Mouse (Mus musculus) liver, embryonic 11.5 days (tissue): ENCODE results near the gene Tcf15. TPM values are rescaled to one million over a fixed set of nuclear protein-coding genes. Genes with fewer than 3 reads are reported as not detected.

Source experiments
- ATAC-seq: fragments of 200-750 bp; cut with Nextera tagmentation; replicated peaks from 2 replicates; pipeline ENCODE4 v1.8.0; 2017; ENCODE audit warnings: moderate number of reproducible peaks, mild to moderate bottlenecking, moderate TSS enrichment, moderate library complexity; ENCODE audit not compliant: low FRiP score
- DNase-seq: peaks from one replicate; pipeline ENCODE4 v3.0.0-alpha.2; 2017; ENCODE audit warnings: low spot score
- H3K27ac ChIP-seq: fragments of 300-500 bp; sonication (generic); 2 replicates; pipeline ENCODE4 v1.5.1; 2014; ENCODE audit warnings: mild to moderate bottlenecking, low read depth, low read length, control low read depth
- H3K27me3 ChIP-seq: fragments of 300-500 bp; sonication (generic); replicated peaks from 2 replicates; pipeline ENCODE4 v1.6.1; 2014; ENCODE audit warnings: low read length, mixed read lengths; ENCODE audit not compliant: control insufficient read depth, insufficient read depth
- H3K36me3 ChIP-seq: fragments of 300-500 bp; sonication (generic); 2 replicates; pipeline ENCODE4 v1.6.1; 2014; ENCODE audit warnings: mild to moderate bottlenecking, low read length, moderate library complexity, mixed read lengths; ENCODE audit not compliant: control insufficient read depth, insufficient read depth
- H3K4me1 ChIP-seq: fragments of 300-500 bp; sonication (generic); replicated peaks from 2 replicates; pipeline ENCODE4 v1.6.1; 2014; ENCODE audit warnings: low read length, mixed read lengths; ENCODE audit not compliant: control insufficient read depth, insufficient read depth
- H3K4me2 ChIP-seq: fragments of 300-500 bp; sonication (generic); 2 replicates; pipeline ENCODE4 v1.6.1; 2014; ENCODE audit warnings: mild to moderate bottlenecking, control low read depth, moderate library complexity
- H3K4me3 ChIP-seq: fragments of 300-500 bp; sonication (generic); 2 replicates; pipeline ENCODE4 v1.5.1; 2014; ENCODE audit warnings: low read depth, low read length, control low read depth
- H3K9ac ChIP-seq: fragments of 300-500 bp; sonication (generic); 2 replicates; pipeline ENCODE4 v1.6.1; 2014; ENCODE audit warnings: low read depth, low read length, control low read depth
- H3K9me3 ChIP-seq: fragments of 300-500 bp; sonication (generic); 2 replicates; pipeline ENCODE4 v1.6.1; 2016; ENCODE audit warnings: low read length, inconsistent platforms, mixed read lengths; ENCODE audit not compliant: control insufficient read depth
- WGBS: fragments of 180-500 bp; shearing (Covaris S2); extraction: QIAGEN DNeasy Blood & Tissue Kit; methylation state at CpG from one replicate; pipeline ENCODE4 v1.1.7; 2014; 5-methylcytosine and 5-hydroxymethylcytosine counted together
- polyA plus RNA-seq: library from polyadenylated mRNA; unstranded; fragments of >200 nt; fragmentation: Nextera tagmentation; extraction: Ambion mirVana; gene quantifications from 2 replicates; pipeline ENCODE4 v1.2.1, GENCODE M21; 2014

The Tcf15 gene
- polyA plus RNA-seq, 1 experiment from 2014 or later: 2.8 TPM

DNA sequence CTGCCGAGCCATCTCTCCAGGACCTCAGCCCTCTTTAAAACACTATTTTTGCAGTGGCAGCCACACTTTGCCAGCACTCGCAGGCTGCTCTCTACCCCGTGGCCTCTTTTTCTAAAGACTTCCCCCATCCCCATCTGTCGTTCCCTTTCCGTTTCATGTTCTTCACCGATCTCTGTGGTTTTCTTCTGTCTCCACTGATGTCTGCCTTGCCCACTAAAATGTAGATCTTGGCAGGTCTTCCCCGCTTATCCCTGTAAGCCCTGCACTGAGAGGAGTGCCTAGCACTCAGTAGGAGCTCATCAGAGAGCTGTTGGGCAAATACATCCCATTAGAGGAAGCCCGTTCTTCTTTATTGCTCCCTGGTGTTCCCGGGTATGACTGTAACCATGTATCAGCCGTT is 30.4 kb upstream of the Tcf15 start:
- WGBS: 44% methylated on average over 10 of the region's 10 CpGs
- Histone ChIP-seq H3K9me3 (no peaks in the 10 kb centered on the region), H3K9ac (no peak overlapping the region), H3K36me3 (0 out of 2 replicates have a peak, but pooled peaks cover 2% of the 10 kb centered on the region), H3K27ac (no peak overlapping the region), H3K4me2 (no peak overlapping the region), H3K4me1 (peaks cover 14% of the 10 kb centered on the region), H3K27me3 (peaks cover 11% of the 10 kb centered on the region), H3K4me3 (no peak overlapping the region)
- DNase-seq (no peak), ATAC-seq (no peak)

DNA sequence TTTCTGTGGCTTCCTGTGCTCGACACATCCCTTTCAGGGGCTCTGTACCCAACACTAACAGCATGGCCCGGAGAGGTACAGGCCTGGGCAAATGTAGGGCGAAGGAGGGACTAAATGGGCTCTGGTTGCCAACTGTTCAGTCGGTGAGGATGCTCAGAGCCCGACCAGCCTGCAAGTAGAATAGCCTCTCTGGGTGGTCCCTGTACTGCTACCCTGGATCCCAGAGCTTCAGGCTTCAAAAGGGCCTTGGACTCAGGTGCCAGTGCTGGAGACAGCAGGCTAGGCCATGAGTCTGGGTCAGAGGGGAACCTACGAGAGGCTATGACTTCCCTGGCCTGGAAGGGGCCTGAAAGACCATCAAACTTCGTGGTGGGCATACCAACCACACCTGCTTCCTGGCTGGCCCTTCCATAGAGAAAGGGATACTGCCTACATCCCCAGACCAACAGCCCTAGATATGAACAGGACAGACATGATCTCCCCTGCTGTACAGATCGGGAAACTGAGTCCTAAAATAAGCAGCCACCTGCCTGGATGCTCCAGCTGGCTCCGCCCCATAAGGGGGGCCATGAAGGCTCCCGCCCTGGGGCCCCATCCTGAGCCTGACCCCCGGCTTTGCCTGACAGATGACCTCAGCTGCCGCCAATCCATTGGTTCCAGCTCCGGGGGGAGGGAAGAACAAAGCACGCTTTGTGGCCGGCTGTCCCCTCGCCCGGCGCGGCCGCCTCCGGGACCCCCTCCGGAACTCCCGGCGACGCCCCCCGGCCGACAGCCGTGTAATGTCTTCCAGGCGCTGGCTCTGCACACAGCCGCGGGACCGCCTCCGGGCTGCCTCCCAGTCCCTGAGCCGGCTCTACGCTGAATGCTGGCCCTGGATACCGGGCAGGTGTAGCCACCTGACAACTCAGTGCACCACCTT is 29.0 kb upstream of the Tcf15 start:
- Histone ChIP-seq H3K27me3 (peaks cover 11% of the 10 kb centered on the region), H3K9me3 (no peaks in the 10 kb centered on the region), H3K4me3 (no peak overlapping the region; the same call in 1 of the 2 replicates), H3K9ac (0 out of 2 replicates have a peak overlapping the region, but pooled peaks have one; percentile 27), H3K4me2 (peak overlapping the region; percentile 55), H3K4me1 (peaks cover 14% of the 10 kb centered on the region), H3K36me3 (no peaks in the 10 kb centered on the region), H3K27ac (no peak overlapping the region)
- ATAC-seq: no peak
- no peak for DNase-seq
- 21% methylated on average over 36 of the region's 36 CpGs for WGBS

DNA sequence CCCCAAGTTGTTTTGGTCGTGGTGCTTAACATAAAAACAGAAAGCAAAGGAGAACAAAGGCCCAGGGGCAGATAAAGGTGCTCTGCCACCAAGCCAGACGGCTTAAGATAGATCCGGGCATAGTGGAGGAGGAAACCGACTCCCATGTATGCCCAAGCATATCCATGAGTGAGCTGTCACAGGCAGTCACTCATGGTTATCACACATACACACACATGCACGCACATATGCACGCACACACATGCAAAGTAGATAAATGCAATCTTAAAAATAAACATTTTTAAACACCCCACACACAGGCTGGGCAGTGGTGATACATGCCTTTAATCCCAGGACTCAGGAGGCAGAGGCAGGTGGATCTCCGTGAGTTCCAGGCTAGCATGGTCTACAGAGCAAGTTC is 25.7 kb upstream of the Tcf15 start:
- Histone ChIP-seq H3K36me3 (no peaks in the 10 kb centered on the region), H3K9me3 (no peaks in the 10 kb centered on the region), H3K4me3 (no peak overlapping the region), H3K4me1 (peaks cover 19% of the 10 kb centered on the region), H3K4me2 (no peak overlapping the region), H3K9ac (no peak overlapping the region), H3K27me3 (peaks cover 14% of the 10 kb centered on the region), H3K27ac (no peak overlapping the region)
- WGBS: 69% methylated on average over 7 of the region's 7 CpGs
- DNase-seq (no peak), ATAC-seq (peak; percentile 31)

DNA sequence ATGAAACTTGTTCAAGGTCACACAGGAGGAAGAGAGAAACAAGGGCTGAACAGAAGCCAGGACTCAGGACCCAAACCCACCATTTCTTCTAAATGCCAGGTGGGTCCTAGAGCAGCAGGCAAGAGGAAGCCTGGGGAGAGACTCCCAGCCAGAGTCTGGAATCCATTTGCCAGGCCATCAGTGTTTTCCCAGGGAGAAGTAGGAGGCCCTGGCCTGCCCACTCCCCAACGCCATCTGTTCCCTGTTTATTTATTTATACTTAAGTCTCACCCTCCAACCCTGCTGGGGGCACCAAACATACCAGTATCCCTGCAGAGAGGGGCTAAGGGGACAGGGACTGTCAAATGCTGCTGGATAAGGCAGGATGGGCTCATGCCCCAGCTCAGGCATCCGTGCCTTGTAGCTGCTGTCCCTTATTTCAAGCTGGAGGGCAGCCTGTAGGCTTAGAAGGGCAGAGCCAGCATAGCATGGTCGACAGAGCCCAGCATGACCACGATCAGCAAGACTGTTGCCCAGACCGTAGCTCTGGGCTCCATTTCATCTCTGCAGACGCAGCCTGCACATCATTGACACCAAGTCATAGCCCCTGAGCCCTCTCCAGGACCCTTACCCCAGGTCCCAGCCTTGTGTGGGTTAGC is 24.0 kb upstream of the Tcf15 start:
- Histone ChIP-seq H3K4me1 (peaks cover 29% of the 10 kb centered on the region), H3K9ac (no peak overlapping the region), H3K36me3 (no peaks in the 10 kb centered on the region), H3K4me3 (no peak overlapping the region), H3K4me2 (no peak overlapping the region), H3K9me3 (no peaks in the 10 kb centered on the region), H3K27ac (no peak overlapping the region), H3K27me3 (peaks cover 10% of the 10 kb centered on the region)
- no peak for ATAC-seq
- no peak for DNase-seq
- WGBS: 60% methylated on average over 6 of the region's 6 CpGs

DNA sequence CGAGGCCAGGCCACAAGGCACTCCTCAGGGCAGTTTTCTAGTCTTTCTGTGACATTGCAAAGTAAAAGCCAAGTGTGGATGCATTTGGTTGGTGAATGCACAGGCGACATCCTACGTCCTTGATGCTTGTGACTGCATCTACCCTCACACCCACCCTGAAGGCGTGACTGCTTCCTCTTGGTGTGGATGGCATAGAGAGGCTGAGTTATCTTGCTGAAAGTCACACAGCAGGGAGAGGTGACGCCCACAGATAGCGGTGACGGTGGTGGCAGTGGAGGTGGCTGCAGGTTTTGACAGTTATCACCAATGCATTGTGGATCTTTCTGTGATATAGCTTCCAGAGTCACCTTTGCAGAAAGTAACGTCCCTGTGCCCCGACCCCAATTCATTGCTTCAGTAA is 20.5 kb upstream of the Tcf15 start:
- Histone ChIP-seq H3K4me3 (no peak overlapping the region), H3K9ac (no peak overlapping the region), H3K27me3 (0 out of 2 replicates have a peak, but pooled peaks cover 3% of the 10 kb centered on the region), H3K9me3 (no peaks in the 10 kb centered on the region), H3K4me1 (peaks cover 17% of the 10 kb centered on the region; the same call in 1 of the 2 replicates), H3K27ac (no peak overlapping the region; the same call in 1 of the 2 replicates), H3K4me2 (peak overlapping the region; percentile 28), H3K36me3 (no peaks in the 10 kb centered on the region)
- peak; percentile 52 for DNase-seq
- peak; percentile 97 for ATAC-seq
- 29% methylated on average over 9 of the region's 9 CpGs for WGBS

DNA sequence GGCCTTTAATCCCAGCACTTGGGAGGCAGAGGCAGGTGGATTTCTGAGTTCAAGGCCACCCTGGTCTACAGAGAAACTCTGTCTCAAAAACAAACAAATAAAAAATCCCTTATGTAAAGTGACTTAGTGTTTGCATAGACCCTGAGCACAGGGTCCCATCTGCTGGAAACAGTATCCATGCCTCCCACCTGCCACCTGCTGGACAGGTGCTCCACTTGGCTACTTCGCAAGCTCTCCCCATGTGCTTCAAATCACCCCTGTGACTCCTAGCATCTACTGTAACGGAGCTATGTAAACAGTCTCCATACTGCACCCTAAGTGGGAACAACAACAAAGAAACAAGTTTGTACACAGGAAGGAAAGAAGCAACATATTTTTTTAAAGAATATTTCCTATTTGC is 14.8 kb upstream of the Tcf15 start:
- Histone ChIP-seq H3K27ac (no peak overlapping the region), H3K9me3 (no peaks in the 10 kb centered on the region), H3K4me1 (peaks cover 6% of the 10 kb centered on the region; the same call in 1 of the 2 replicates), H3K4me3 (no peak overlapping the region), H3K9ac (no peak overlapping the region), H3K27me3 (no peaks in the 10 kb centered on the region), H3K36me3 (no peaks in the 10 kb centered on the region), H3K4me2 (no peak overlapping the region)
- no peak for DNase-seq
- WGBS: 60% methylated on average over 2 of the region's 2 CpGs
- ATAC-seq: no peak

DNA sequence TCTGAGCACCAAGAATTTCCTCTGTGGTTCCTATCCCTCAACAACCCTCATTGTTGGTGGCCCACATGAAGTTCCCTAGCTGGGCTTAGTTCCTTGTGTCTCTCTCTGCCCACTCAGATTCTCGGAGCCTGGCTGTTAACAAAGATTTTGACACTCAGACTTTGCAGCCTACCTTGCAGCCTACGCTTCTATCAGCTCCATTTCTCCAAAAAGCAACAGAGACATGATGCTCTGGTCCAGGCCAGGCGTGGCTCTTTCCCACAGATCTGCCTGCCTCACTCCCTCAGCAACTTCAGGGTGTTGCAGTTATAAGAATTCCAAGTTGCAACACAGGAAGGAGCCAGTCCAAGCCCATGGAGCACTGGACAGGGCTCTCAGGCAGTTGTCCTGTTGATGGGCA is 13.6 kb upstream of the Tcf15 start:
- WGBS: 67% methylated on average over 3 of the region's 3 CpGs
- no peaks in the 10 kb centered on the region for H3K9me3 ChIP-seq
- H3K36me3 ChIP-seq: no peaks in the 10 kb centered on the region
- no peak for DNase-seq
- H3K4me2 ChIP-seq: no peak overlapping the region
- H3K9ac ChIP-seq: no peak overlapping the region
- no peaks in the 10 kb centered on the region for H3K27me3 ChIP-seq
- H3K4me3 ChIP-seq: no peak overlapping the region
- no peak overlapping the region for H3K27ac ChIP-seq
- no peak for ATAC-seq
- H3K4me1 ChIP-seq: no peaks in the 10 kb centered on the region

DNA sequence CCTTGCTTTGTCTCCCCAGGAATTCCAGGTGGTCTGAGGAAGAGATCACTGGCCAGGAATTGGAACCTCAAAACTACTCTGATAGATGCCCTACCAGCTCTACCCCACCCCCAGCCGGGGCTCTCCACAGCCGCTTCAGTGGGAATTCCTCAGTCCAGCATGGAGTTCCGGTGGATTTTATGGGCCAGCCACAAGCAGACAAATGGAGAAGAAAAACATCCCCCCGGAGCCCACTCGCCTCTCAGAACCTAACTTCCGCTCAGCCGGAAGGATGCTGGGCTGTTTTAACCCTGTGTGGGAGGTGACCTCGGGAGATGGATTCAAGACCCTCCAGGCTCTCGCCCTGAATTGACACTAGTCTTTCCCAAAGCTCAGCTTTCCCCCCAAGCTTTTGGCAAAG is 11.3 kb upstream of the Tcf15 start:
- 48% methylated on average over 9 of the region's 9 CpGs for WGBS
- Histone ChIP-seq H3K9ac (no peak overlapping the region), H3K27me3 (no peaks in the 10 kb centered on the region), H3K27ac (no peak overlapping the region), H3K4me1 (no peaks in the 10 kb centered on the region), H3K4me3 (no peak overlapping the region), H3K36me3 (no peaks in the 10 kb centered on the region), H3K4me2 (no peak overlapping the region), H3K9me3 (no peaks in the 10 kb centered on the region)
- ATAC-seq (no peak), DNase-seq (no peak)
